Mouse (Mus musculus) MEL (cell line): ENCODE measurements at regions not wholly inside any gene's neighbourhood (a gene's known extent, or its start where the extent isn't known, plus 50 kb on each side); places are given as distances from the start of the nearest gene placed in this dataset.

ENCODE experiments used
- DNase-seq: peaks from one replicate; pipeline ENCODE4 v3.0.0; 2011; ENCODE audit warnings: low read depth, low spot score
- H3K27ac ChIP-seq: 2 replicates; pipeline ENCODE4 v1.5.1; 2012; ENCODE audit warnings: low read depth, mild to moderate bottlenecking, control low read depth, low read length, moderate library complexity; ENCODE audit not compliant: control insufficient read depth
- H3K27me3 ChIP-seq, 2 experiments: fragments of 150-350 bp in 1 of 2; sonication (generic) in 1 of 2; 2 replicates each; pipeline ENCODE4 v1.6.1; 2012; ENCODE audit warnings: low read length in 2 of 2, mild to moderate bottlenecking in 2 of 2, improper control_type of control experiment in 1 of 2, moderate library complexity in 1 of 2; ENCODE audit not compliant: insufficient read depth in 2 of 2, control insufficient read depth in 1 of 2
- H3K36me3 ChIP-seq, 2 experiments: 2 replicates each; pipeline ENCODE4 v1.6.1; 2012 to 2014; ENCODE audit warnings: low read length in 2 of 2, improper control_type of control experiment in 1 of 2, inconsistent platforms in 1 of 2, mild to moderate bottlenecking in 1 of 2; ENCODE audit not compliant: insufficient read depth in 2 of 2, control insufficient read depth in 1 of 2
- H3K4me1 ChIP-seq, 2 experiments: fragments of 150-350 bp in 1 of 2; sonication (generic) in 1 of 2; 2 replicates each; pipeline ENCODE4 v1.6.1; 2012; ENCODE audit warnings: low read length in 2 of 2, improper control_type of control experiment in 1 of 2, mild to moderate bottlenecking in 1 of 2; ENCODE audit not compliant: insufficient read depth in 2 of 2, control insufficient read depth in 1 of 2
- H3K4me3 ChIP-seq, 2 experiments: fragments of 150-350 bp in 1 of 2; sonication (generic) in 1 of 2; 2 replicates each; pipeline ENCODE4 v1.5.1; 2012; ENCODE audit warnings: low read depth in 2 of 2, low read length in 2 of 2, mild to moderate bottlenecking in 2 of 2, moderate library complexity in 2 of 2, control low read depth in 1 of 2, improper control_type of control experiment in 1 of 2; ENCODE audit not compliant: control insufficient read depth in 1 of 2, insufficient read depth in 1 of 2
- H3K79me2 ChIP-seq: 2 replicates; pipeline ENCODE4 v1.6.1; 2012; ENCODE audit warnings: mild to moderate bottlenecking, low read length, moderate library complexity; ENCODE audit not compliant: control insufficient read depth, poor library complexity, insufficient read depth
- H3K9ac ChIP-seq: 2 replicates; pipeline ENCODE4 v1.6.1; 2012; ENCODE audit warnings: low read depth, mild to moderate bottlenecking, control low read depth, low read length, moderate library complexity; ENCODE audit not compliant: control insufficient read depth, poor library complexity, severe bottlenecking
- H3K9me3 ChIP-seq: fragments of 150-350 bp; sonication (generic); replicated peaks from 2 replicates; pipeline ENCODE4 v1.6.1; 2012; ENCODE audit warnings: mild to moderate bottlenecking, low read length, improper control_type of control experiment, moderate library complexity; ENCODE audit not compliant: insufficient read depth
- CHD1 ChIP-seq: IDR thresholded peaks from 2 replicates; pipeline ENCODE4 v1.6.1; 2012; ENCODE audit warnings: low read depth, mild to moderate bottlenecking, inconsistent platforms, low read length, improper control_type of control experiment
- CTCF ChIP-seq, 3 experiments: IDR thresholded peaks in 2 of 3; conservative IDR thresholded peaks in 1 of 3; 2 replicates each; pipeline ENCODE4 v1.5.1; 2011 to 2012; ENCODE audit warnings: low read length in 3 of 3, low read depth in 2 of 3, mild to moderate bottlenecking in 2 of 3, improper control_type of control experiment in 1 of 3, inconsistent platforms in 1 of 3, mixed read lengths in 1 of 3, moderate library complexity in 1 of 3; ENCODE audit not compliant: control insufficient read depth in 1 of 3, insufficient read depth in 1 of 3, poor library complexity in 1 of 3, severe bottlenecking in 1 of 3
- E2F4 ChIP-seq: IDR thresholded peaks from 2 replicates; pipeline ENCODE4 v1.6.1; 2011; ENCODE audit warnings: low read depth, low read length, improper control_type of control experiment, borderline replicate concordance
- ETS1 ChIP-seq: IDR thresholded peaks from 2 replicates; pipeline ENCODE4 v1.6.1; 2012; ENCODE audit warnings: low read depth, mild to moderate bottlenecking, inconsistent platforms, low read length, improper control_type of control experiment, moderate library complexity
- GATA1 ChIP-seq: IDR thresholded peaks from 2 replicates; pipeline ENCODE4 v1.6.1; 2011; ENCODE audit warnings: low read depth, low read length, improper control_type of control experiment
- MAFK ChIP-seq: IDR thresholded peaks from 2 replicates; pipeline ENCODE4 v1.6.1; 2011; ENCODE audit warnings: low read depth, mild to moderate bottlenecking, low read length, improper control_type of control experiment, borderline replicate concordance
- MXI1 ChIP-seq: IDR thresholded peaks from 2 replicates; pipeline ENCODE4 v1.6.1; 2011; ENCODE audit warnings: mild to moderate bottlenecking, low read depth, low read length, improper control_type of control experiment
- SIN3A ChIP-seq: IDR thresholded peaks from 2 replicates; pipeline ENCODE4 v1.6.1; 2012; ENCODE audit warnings: low read length, improper control_type of control experiment, inconsistent platforms
- TAL1 ChIP-seq: IDR thresholded peaks from 2 replicates; pipeline ENCODE4 v1.6.1; 2012; ENCODE audit warnings: mild to moderate bottlenecking, inconsistent platforms, low read length, moderate library complexity, mixed read lengths
- USF1 ChIP-seq: IDR thresholded peaks from 2 replicates; pipeline ENCODE4 v1.6.1; 2014; ENCODE audit warnings: low read depth, mild to moderate bottlenecking, inconsistent platforms, low read length, improper control_type of control experiment, moderate library complexity
- ZC3H11A ChIP-seq: IDR thresholded peaks from 2 replicates; pipeline ENCODE4 v1.6.1; 2012; ENCODE audit warnings: low read depth, mild to moderate bottlenecking, inconsistent platforms, low read length, improper control_type of control experiment
- ZNF384 ChIP-seq: IDR thresholded peaks from 2 replicates; pipeline ENCODE4 v1.6.1; 2012; ENCODE audit warnings: low read depth, mild to moderate bottlenecking, inconsistent platforms, low read length, improper control_type of control experiment

- H3K27me3 ChIP-seq: no peaks in the 10 kb centered on the region
- H3K4me1 ChIP-seq: no peaks in the 10 kb centered on the region
- TF ChIP-seq TAL1: no peak
- TF ChIP-seq MXI1: no peak
- H3K9me3 ChIP-seq: no peaks in the 10 kb centered on the region
- no peak overlapping the region for H3K4me3 ChIP-seq
- no peak for DNase-seq
- no peak overlapping the region for H3K27ac ChIP-seq
- no peak overlapping the region for H3K9ac ChIP-seq
- no peaks in the 10 kb centered on the region for H3K79me2 ChIP-seq
- no peaks in the 10 kb centered on the region for H3K36me3 ChIP-seq
Observed at GRCm38 (mm10) chr5:106322574-106323215, 135.3 kb downstream of the Barhl2 start.

- Histone ChIP-seq H3K79me2 (no peaks in the 10 kb centered on the region), H3K9me3 (no peaks in the 10 kb centered on the region), H3K27me3 (no peaks in the 10 kb centered on the region), H3K27ac (no peak overlapping the region), H3K9ac (no peak overlapping the region), H3K4me3 (no peak overlapping the region), H3K4me1 (no peaks in the 10 kb centered on the region), H3K36me3 (no peaks in the 10 kb centered on the region)
- DNase-seq: no peak
- TF ChIP-seq MAFK: no peak
- TF ChIP-seq ZNF384: no peak
- TF ChIP-seq CTCF (IDR thresholded peaks at IDR 0.05 in 2 of 3, conservative IDR thresholded peaks at IDR 0.05 in 1 of 3; ENCODE audit: control insufficient read depth in 1 of 3, insufficient read depth in 1 of 3, low read depth in 2 of 3, low read length in 3 of 3, poor library complexity in 1 of 3, severe bottlenecking in 1 of 3): no peak
- TF ChIP-seq E2F4: no peak
- TF ChIP-seq ZC3H11A: no peak
- TF ChIP-seq ETS1: no peak
- no peak for TF ChIP-seq CHD1
- TF ChIP-seq TAL1: no peak
- no peak for TF ChIP-seq USF1
- no peak for TF ChIP-seq SIN3A
Observed at GRCm38 (mm10) chr5:106321426-106321825, 136.5 kb downstream of the Barhl2 start.

GRCm38 (mm10) chr5:106321023-106321422, 136.9 kb downstream of the Barhl2 start:
- no peaks in the 10 kb centered on the region for H3K36me3 ChIP-seq
- H3K27ac ChIP-seq: no peak overlapping the region
- DNase-seq: no peak
- H3K27me3 ChIP-seq: no peaks in the 10 kb centered on the region
- no peaks in the 10 kb centered on the region for H3K9me3 ChIP-seq
- H3K4me3 ChIP-seq: no peak overlapping the region
- H3K4me1 ChIP-seq: no peaks in the 10 kb centered on the region
- H3K79me2 ChIP-seq: no peaks in the 10 kb centered on the region
- no peak overlapping the region for H3K9ac ChIP-seq
- TF ChIP-seq E2F4 (no peak), GATA1 (no peak)
